Mouse (Mus musculus) limb, embryonic 14.5 days (tissue): ENCODE data around the gene Rnpep. TPM values are rescaled to one million over a fixed set of nuclear protein-coding genes. Genes with fewer than 3 reads are reported as not detected.

Source experiments
- ATAC-seq: fragments of 200-750 bp; cut with Nextera tagmentation; 2 replicates; pipeline ENCODE4 v1.8.0; 2017; ENCODE audit warnings: low read depth, moderate number of reproducible peaks, moderate TSS enrichment; ENCODE audit not compliant: low FRiP score
- DNase-seq: peaks from one replicate; pipeline ENCODE4 v3.0.0-alpha.2; 2015; ENCODE audit warnings: low spot score
- H3K27ac ChIP-seq: fragments of 300-500 bp; sonication (generic); replicated peaks from 2 replicates; pipeline ENCODE4 v1.5.1; 2014; ENCODE audit warnings: low read depth, mild to moderate bottlenecking, low read length, moderate library complexity, mixed read lengths
- H3K27me3 ChIP-seq: fragments of 300-500 bp; sonication (generic); 2 replicates; pipeline ENCODE4 v1.6.1; 2014; ENCODE audit warnings: low read length, mixed read lengths; ENCODE audit not compliant: control insufficient read depth, insufficient read depth
- H3K36me3 ChIP-seq: fragments of 300-500 bp; sonication (generic); 2 replicates; pipeline ENCODE4 v1.6.1; 2014; ENCODE audit warnings: mild to moderate bottlenecking, low read length, moderate library complexity, mixed read lengths; ENCODE audit not compliant: control insufficient read depth, insufficient read depth
- H3K4me1 ChIP-seq: fragments of 300-500 bp; sonication (generic); 2 replicates; pipeline ENCODE4 v1.6.1; 2014; ENCODE audit warnings: antibody characterized with exemption, low read length, mixed read lengths; ENCODE audit not compliant: control insufficient read depth, insufficient read depth
- H3K4me2 ChIP-seq: fragments of 300-500 bp; sonication (generic); replicated peaks from 2 replicates; pipeline ENCODE4 v1.6.1; 2014; ENCODE audit warnings: low read depth, mild to moderate bottlenecking, low read length, moderate library complexity; ENCODE audit not compliant: severe bottlenecking
- H3K4me3 ChIP-seq: fragments of 300-500 bp; sonication (generic); replicated peaks from 2 replicates; pipeline ENCODE4 v1.5.1; 2014; ENCODE audit warnings: low read length
- H3K9ac ChIP-seq: fragments of 300-500 bp; sonication (generic); 2 replicates; pipeline ENCODE4 v1.6.1; 2014; ENCODE audit warnings: mild to moderate bottlenecking, low read depth, low read length, moderate library complexity; ENCODE audit not compliant: severe bottlenecking
- H3K9me3 ChIP-seq: fragments of 300-500 bp; sonication (generic); 2 replicates; pipeline ENCODE4 v1.6.1; 2016; ENCODE audit warnings: low read length; ENCODE audit not compliant: control insufficient read depth
- POLR2A ChIP-seq: fragments of 200-500 bp; IDR thresholded peaks from 2 replicates; pipeline ENCODE4 v1.8.0; 2012; ENCODE audit warnings: inconsistent platforms, mild to moderate bottlenecking, moderate library complexity, borderline replicate concordance; ENCODE audit not compliant: insufficient read depth, insufficient read length; ENCODE audit errors: extremely low read depth
- WGBS: fragments of 180-500 bp; shearing (Covaris S2); extraction: QIAGEN DNeasy Blood & Tissue Kit; methylation state at CpG from one replicate; pipeline ENCODE4 v1.1.7; 2014; 5-methylcytosine and 5-hydroxymethylcytosine counted together
- polyA plus RNA-seq, 2 experiments: library from polyadenylated mRNA; depleted of rRNA in 1 of 2; stranded (reverse) in 1 of 2; unstranded in 1 of 2; fragments of >200 nt; fragmentation: Nextera tagmentation in 1 of 2; extraction: Ambion mirVana in 1 of 2; gene quantifications; 2 replicates each; pipeline versions ENCODE4 v1.2.1 to v1.2.3; 2012 to 2014

Rnpep gene
- polyA plus RNA-seq (2012; rRNA removed) (39.4 and 39.6 TPM in 2 replicates), polyA plus RNA-seq (2014; fragmentation: Nextera tagmentation; extraction: Ambion mirVana) (77.0 and 82.4 TPM in 2 replicates)

- WGBS, result 0% methylated on average over 22 of the region's 39 CpGs
- peak; percentile 87; the same call in 1 of the 2 replicates for TF ChIP-seq POLR2A
- H3K4me1 ChIP-seq, result peaks cover 6% of the 10 kb centered on the region
- peak within 1 kb of the TSS; percentile 94 for H3K9ac ChIP-seq
- H3K27me3 ChIP-seq, result no peaks in the 10 kb centered on the region
- ATAC-seq (peak; percentile 84), DNase-seq (peak; percentile 68)
- no peaks in the 10 kb centered on the region for H3K9me3 ChIP-seq
- peak within 1 kb of the TSS; percentile 88 for H3K4me3 ChIP-seq
- peak within 1 kb of the TSS; percentile 83 for H3K27ac ChIP-seq
- H3K36me3 ChIP-seq, result peaks cover under 1% of the 10 kb centered on the region; the same call in 1 of the 2 replicates
- H3K4me2 ChIP-seq, result peak within 1 kb of the TSS; percentile 60
Observed at GRCm38 (mm10) chr1:135283826-135284291, at the start of gene Rnpep. Rnpep (minus strand) TSS chr1:135284084.

GRCm38 (mm10) chr1:135330578-135330977 is 46.7 kb upstream of the Rnpep start:
- H3K9me3 ChIP-seq, result no peaks in the 10 kb centered on the region
- no peak overlapping the region for H3K4me3 ChIP-seq
- DNase-seq (no peak), ATAC-seq (no peak)
- no peaks in the 10 kb centered on the region for H3K27me3 ChIP-seq
- TF ChIP-seq POLR2A, result no peak
- no peak overlapping the region for H3K27ac ChIP-seq
- no peak overlapping the region for H3K9ac ChIP-seq
- 56% methylated on average over 6 of the region's 6 CpGs for WGBS
- H3K4me2 ChIP-seq, result no peak overlapping the region
- H3K36me3 ChIP-seq, result no peaks in the 10 kb centered on the region
- H3K4me1 ChIP-seq, result no peaks in the 10 kb centered on the region

- ATAC-seq (no peak), DNase-seq (no peak)
- Histone ChIP-seq H3K9ac (no peak overlapping the region), H3K27me3 (no peaks in the 10 kb centered on the region), H3K36me3 (no peaks in the 10 kb centered on the region), H3K9me3 (no peaks in the 10 kb centered on the region), H3K27ac (no peak overlapping the region), H3K4me3 (no peak overlapping the region), H3K4me2 (no peak overlapping the region), H3K4me1 (peaks cover 9% of the 10 kb centered on the region; the same call in 1 of the 2 replicates)
- TF ChIP-seq POLR2A, result no peak
- WGBS, result 67% methylated on average over 5 of the region's 5 CpGs
Observed at GRCm38 (mm10) chr1:135328368-135328767, 44.5 kb upstream of the Rnpep start.

GRCm38 (mm10) chr1:135325934-135326333 is 42.0 kb upstream of the Rnpep start:
- peaks cover 9% of the 10 kb centered on the region; the same call in 1 of the 2 replicates for H3K4me1 ChIP-seq
- 91% methylated on average over 2 of the region's 2 CpGs for WGBS
- no peak overlapping the region for H3K27ac ChIP-seq
- no peak for DNase-seq
- no peaks in the 10 kb centered on the region for H3K9me3 ChIP-seq
- no peak for ATAC-seq
- no peak overlapping the region for H3K4me3 ChIP-seq
- no peaks in the 10 kb centered on the region for H3K36me3 ChIP-seq
- no peak for TF ChIP-seq POLR2A
- H3K27me3 ChIP-seq, result no peaks in the 10 kb centered on the region
- no peak overlapping the region for H3K4me2 ChIP-seq
- no peak overlapping the region for H3K9ac ChIP-seq

GRCm38 (mm10) chr1:135324571-135324970 is 40.7 kb upstream of the Rnpep start, which contains the start of gene Lmod1:
Lmod1 (plus strand) TSS chr1:135324807.
- H3K36me3 ChIP-seq, result no peaks in the 10 kb centered on the region
- H3K9me3 ChIP-seq, result no peaks in the 10 kb centered on the region
- peak; percentile 77 for DNase-seq
- peaks cover 9% of the 10 kb centered on the region; the same call in 1 of the 2 replicates for H3K4me1 ChIP-seq
- no peaks in the 10 kb centered on the region for H3K27me3 ChIP-seq
- 0 out of 2 replicates have a peak within 1 kb of the TSS, but pooled peaks have one; percentile 31 for H3K9ac ChIP-seq
- TF ChIP-seq POLR2A, result no peak
- peak; percentile 91; the same call in 1 of the 2 replicates for ATAC-seq
- no peak within 1 kb of the TSS for H3K4me3 ChIP-seq
- H3K27ac ChIP-seq, result no peak within 1 kb of the TSS
- H3K4me2 ChIP-seq, result peak within 1 kb of the TSS; percentile 37
- 8% methylated on average over 8 of the region's 8 CpGs for WGBS
